Mouse (Mus musculus) stomach, postnatal 0 days (tissue): ENCODE results near the gene Zfp9.

Source experiments
- CTCF ChIP-seq: IDR thresholded peaks from 2 replicates; pipeline ENCODE4 v1.5.1; 2016; ENCODE audit warnings: antibody characterized with exemption, low read depth, mild to moderate bottlenecking, moderate library complexity
- EP300 ChIP-seq: optimal IDR thresholded peaks from 2 replicates; pipeline ENCODE3; 2016; ENCODE audit warnings: antibody characterized with exemption

- TF ChIP-seq EP300 (peak; percentile 38), CTCF (peak; percentile 99)
Measured at GRCm38 (mm10) chr6:118419050-118419920, 59.8 kb downstream of the Zfp9 start, which contains the start of gene Bms1.
